ENCODE assay signal across 9 mouse cellular contexts in the genomic region with DNA sequence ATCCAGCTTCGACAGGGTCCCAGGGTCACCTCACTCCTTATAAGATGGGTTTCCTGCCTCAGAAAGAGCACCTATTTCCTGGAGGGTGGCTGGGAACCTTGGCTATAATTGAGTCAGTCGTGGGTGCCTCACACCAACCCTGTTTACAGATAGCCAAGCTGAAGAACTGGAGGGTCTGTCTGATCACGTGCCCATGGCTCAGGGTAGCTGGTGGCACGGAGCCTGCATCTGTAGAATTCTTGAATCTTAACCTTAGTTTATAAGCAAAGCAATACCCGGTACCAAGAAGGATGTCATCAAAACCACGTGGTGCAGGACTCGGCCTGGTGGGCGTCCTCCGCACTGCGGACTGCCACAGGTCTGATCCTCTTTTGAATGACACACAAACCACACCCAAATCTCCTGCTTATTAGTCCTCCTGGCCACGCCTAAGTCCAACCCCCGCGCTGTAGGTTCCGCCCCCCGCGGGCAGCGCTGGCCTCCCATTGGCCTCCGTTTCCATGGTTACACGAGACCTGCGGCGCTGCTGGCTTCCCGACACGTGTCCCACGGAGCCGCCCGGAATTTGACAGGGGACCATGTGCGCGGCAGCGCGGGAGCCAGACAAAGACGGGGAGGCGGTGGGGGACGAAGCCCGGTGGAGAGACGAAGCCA. TPM values are rescaled to one million over a fixed set of nuclear protein-coding genes. Genes with fewer than 3 reads are reported as not detected.
DNase-seq lines count a peak whose midpoint lies in the region; ATAC-seq lines count a peak whose summit lies in the region.
"Had no signal": no experiment of that assay in that cellular context is flagged by ENCODE, and none has a peak within 500 bp of the region (broad histone marks: within the 10 kb centered on the region; RNA-seq: fewer than 3 reads in every experiment).

No protein-coding gene starts in this region.

- no peaks in the 10 kb centered on the region for H3K27me3 ChIP-seq in forebrain, embryonic 16.5 days (replicated peaks; ENCODE audit: control insufficient read depth, insufficient read depth, low read length)
- H3K27me3 ChIP-seq in liver, embryonic 16.5 days (ENCODE audit: control insufficient read depth, insufficient read depth, low read depth, low read length) = no peaks in the 10 kb centered on the region; the same call in 1 of the 2 replicates
- H3K27me3 ChIP-seq in neural tube, embryonic 12.5 days (replicated peaks) = 0 out of 2 replicates have a peak, but pooled peaks cover 4% of the 10 kb centered on the region
- H3K27me3 ChIP-seq in stomach, embryonic 16.5 days (ENCODE audit: control insufficient read depth, insufficient read depth, low read length) = no peaks in the 10 kb centered on the region

- peaks cover 28% of the 10 kb centered on the region for H3K4me1 ChIP-seq in forebrain, embryonic 16.5 days (replicated peaks; ENCODE audit: control insufficient read depth, insufficient read depth, low read length)
- H3K4me1 ChIP-seq in liver, embryonic 16.5 days (ENCODE audit: control insufficient read depth, low read depth, low read length) = peaks cover 10% of the 10 kb centered on the region
- peaks cover 47% of the 10 kb centered on the region for H3K4me1 ChIP-seq in neural tube, embryonic 12.5 days
- peaks cover 14% of the 10 kb centered on the region for H3K4me1 ChIP-seq in stomach, embryonic 16.5 days (ENCODE audit: control insufficient read depth, insufficient read depth, low read length)

- peak overlapping the region; percentile 56 for H3K4me2 ChIP-seq in forebrain, embryonic 16.5 days (ENCODE audit: low read length)
- H3K4me2 ChIP-seq in liver, embryonic 16.5 days (ENCODE audit: low read depth, low read length) = peak overlapping the region; percentile 61
- peak overlapping the region; percentile 49 for H3K4me2 ChIP-seq in neural tube, embryonic 12.5 days (replicated peaks)
- peak overlapping the region; percentile 68 for H3K4me2 ChIP-seq in stomach, embryonic 16.5 days (ENCODE audit: low read depth, low read length)

- no peaks in the 10 kb centered on the region for H3K36me3 ChIP-seq in forebrain, embryonic 16.5 days (ENCODE audit: control insufficient read depth, insufficient read depth)
- no peaks in the 10 kb centered on the region for H3K36me3 ChIP-seq in liver, embryonic 16.5 days (ENCODE audit: control insufficient read depth, insufficient read depth)
- H3K36me3 ChIP-seq in neural tube, embryonic 12.5 days = no peaks in the 10 kb centered on the region
- H3K36me3 ChIP-seq in stomach, embryonic 16.5 days (ENCODE audit: control insufficient read depth, insufficient read depth, low read length) = no peaks in the 10 kb centered on the region
- H3K36me3 ChIP-seq: G1E had no signal

- intact Hi-C loops in heart, postnatal 25 days (cut with DNase I) = loop anchor here (5.0 kb wide), 2 partner anchors 68 to 98 kb away; no protein-coding TSS in a partner anchor

- ATAC-seq in forebrain, embryonic 16.5 days = peak; percentile 93
- peak; percentile 79 for ATAC-seq in liver, embryonic 16.5 days (ENCODE audit: low read depth)
- peak; percentile 89 for ATAC-seq in neural tube, embryonic 12.5 days (ENCODE audit: low FRiP score, low read depth)
- peak; percentile 89 for ATAC-seq in stomach, embryonic 16.5 days (ENCODE audit: insufficient read depth, low FRiP score)

- DNase-seq in ES-CJ7 (ENCODE audit: low read depth, low spot score) = peak; percentile 95
- peak; percentile 82 to 88 for DNase-seq in cerebellum, adult 18-20 months
- peak; percentile 91 for DNase-seq in heart, postnatal 25 days (ENCODE audit: low spot score)
- peak; percentile 93 for DNase-seq in layer of hippocampus, adult 11-12 months (ENCODE audit: low spot score)

- peak overlapping the region; percentile 46 for H3K9ac ChIP-seq in forebrain, embryonic 16.5 days (replicated peaks; ENCODE audit: low read depth, low read length)
- no peak overlapping the region for H3K9ac ChIP-seq in liver, embryonic 16.5 days (ENCODE audit: low read depth, low read length)
- H3K9ac ChIP-seq in neural tube, embryonic 12.5 days = peak overlapping the region; percentile 17; the same call in 1 of the 2 replicates
- H3K9ac ChIP-seq in stomach, embryonic 16.5 days (ENCODE audit: low read length) = peak overlapping the region; percentile 38

- 2% methylated on average over 35 of the region's 35 CpGs for WGBS in forebrain, embryonic 16.5 days
- 3% methylated on average over 35 of the region's 35 CpGs for WGBS in liver, embryonic 16.5 days (ENCODE audit: insufficient replicate concordance)
- 3% methylated on average over 35 of the region's 35 CpGs for WGBS in neural tube, embryonic 12.5 days
- WGBS in stomach, embryonic 16.5 days = 2% methylated on average over 35 of the region's 35 CpGs

- peak overlapping the region; percentile 26 for H3K4me3 ChIP-seq in forebrain, embryonic 16.5 days (replicated peaks; ENCODE audit: low read length)
- peak overlapping the region; percentile 23 for H3K4me3 ChIP-seq in liver, embryonic 16.5 days (ENCODE audit: low read depth, low read length)
- peak overlapping the region; percentile 5; the same call in 1 of the 2 replicates for H3K4me3 ChIP-seq in neural tube, embryonic 12.5 days
- H3K4me3 ChIP-seq in stomach, embryonic 16.5 days (replicated peaks; ENCODE audit: low read length) = peak overlapping the region; percentile 40

- peak overlapping the region; percentile 74 for H3K27ac ChIP-seq in forebrain, embryonic 16.5 days (ENCODE audit: low read length)
- H3K27ac ChIP-seq in liver, embryonic 16.5 days (ENCODE audit: low read length) = no peak overlapping the region
- H3K27ac ChIP-seq in neural tube, embryonic 12.5 days = no peak overlapping the region
- H3K27ac ChIP-seq in stomach, embryonic 16.5 days (ENCODE audit: low read length) = no peak overlapping the region; the same call in 1 of the 2 replicates

- no peaks in the 10 kb centered on the region for H3K9me3 ChIP-seq in forebrain, embryonic 16.5 days (ENCODE audit: control insufficient read depth, low read length)
- no peaks in the 10 kb centered on the region for H3K9me3 ChIP-seq in liver, embryonic 16.5 days (replicated peaks; ENCODE audit: control insufficient read depth, low read length)
- H3K9me3 ChIP-seq in neural tube, embryonic 12.5 days = peaks cover 2% of the 10 kb centered on the region; the same call in 1 of the 2 replicates
- H3K9me3 ChIP-seq in stomach, embryonic 16.5 days (replicated peaks; ENCODE audit: control insufficient read depth, low read length) = no peaks in the 10 kb centered on the region
- H3K9me3 ChIP-seq: G1E had no signal

RNA-seq across cellular contexts. Expression of a gene that starts 49.9 kb away (rescaled TPM):
- polyA plus RNA-seq in forebrain, embryonic 16.5 days (2015; fragmentation: Nextera tagmentation; extraction: Ambion mirVana) = 0.89 and 0.93 TPM in 2 replicates
- total RNA-seq in heart, postnatal 25 days (2021) = 1 to 10 TPM; 1.2 TPM
- polyA plus RNA-seq in liver, embryonic 16.5 days (2015; fragmentation: Nextera tagmentation; extraction: Ambion mirVana) = 0.15 TPM in 1 of 2 replicates, not detected in the other
- polyA plus RNA-seq in neural tube, embryonic 12.5 days (2016; fragmentation: Nextera tagmentation; extraction: Ambion mirVana) = 0.57 and 1.3 TPM in 2 replicates
- polyA plus RNA-seq in stomach, embryonic 16.5 days (2015; fragmentation: Nextera tagmentation; extraction: Ambion mirVana) = 0.34 and 1.1 TPM in 2 replicates
- polyA plus RNA-seq: G1E had no signal
